Mouse (Mus musculus) forebrain, embryonic 10.5 days (tissue): ENCODE measurements around the gene Gatad2b. TPM values are rescaled to one million over a fixed set of nuclear protein-coding genes. Genes with fewer than 3 reads are reported as not detected.
A peak's percentile ranks its signal among the peaks of the same experiment; 100 is the strongest.
"Not testable (repeated sequence)": the region's sequence is repeated elsewhere in the genome, so short reads cannot be mapped to it uniquely, and the experiment has no call there.

ENCODE experiments used
- DNase-seq: peaks from one replicate; pipeline ENCODE4 v3.0.0-alpha.2; 2017; ENCODE audit warnings: low spot score; ENCODE audit errors: extremely low spot score
- H3K27ac ChIP-seq: fragments of 300-500 bp; sonication (generic); 2 replicates; pipeline ENCODE4 v1.5.1; 2016; ENCODE audit warnings: mild to moderate bottlenecking
- H3K27me3 ChIP-seq: fragments of 300-500 bp; sonication (generic); 2 replicates; pipeline ENCODE4 v1.6.1; 2016; ENCODE audit warnings: mild to moderate bottlenecking; ENCODE audit not compliant: poor library complexity, severe bottlenecking
- H3K36me3 ChIP-seq: fragments of 300-500 bp; sonication (generic); replicated peaks from 2 replicates; pipeline ENCODE4 v1.6.1; 2016; ENCODE audit warnings: mild to moderate bottlenecking, moderate library complexity
- H3K4me1 ChIP-seq: fragments of 300-500 bp; sonication (generic); 2 replicates; pipeline ENCODE4 v1.6.1; 2016
- H3K4me3 ChIP-seq: fragments of 300-500 bp; sonication (generic); 2 replicates; pipeline ENCODE4 v1.5.1; 2016; ENCODE audit warnings: mild to moderate bottlenecking, moderate library complexity
- H3K9me3 ChIP-seq: fragments of 300-500 bp; sonication (generic); 2 replicates; pipeline ENCODE4 v1.6.1; 2016; ENCODE audit warnings: mild to moderate bottlenecking, moderate library complexity
- WGBS: fragments of 180-500 bp; shearing (Covaris S2); methylation state at CpG from one replicate; pipeline ENCODE4 v1.1.7; 2016; 5-methylcytosine and 5-hydroxymethylcytosine counted together
- polyA plus RNA-seq: library from polyadenylated mRNA; unstranded; fragments of >200 nt; fragmentation: Nextera tagmentation; extraction: Ambion mirVana; gene quantifications from 2 replicates; pipeline ENCODE4 v1.2.1, GENCODE M21; 2016

Gatad2b gene
- polyA plus RNA-seq, 1 experiment from 2014 or later, result 12.4 TPM

- DNase-seq, result no peak
- peaks cover 15% of the 10 kb centered on the region for H3K4me1 ChIP-seq
- H3K27me3 ChIP-seq, result no peaks in the 10 kb centered on the region
- H3K9me3 ChIP-seq, result no peaks in the 10 kb centered on the region
- 95% methylated on average over 8 of the region's 8 CpGs for WGBS
- peaks cover 80% of the 10 kb centered on the region for H3K36me3 ChIP-seq
- H3K4me3 ChIP-seq, result no peak overlapping the region
- no peak overlapping the region for H3K27ac ChIP-seq
These were observed 22.2 kb upstream of the Gatad2b start for GRCm38 (mm10) chr3:90270784-90271183.

GRCm38 (mm10) chr3:90272170-90272569, 20.8 kb upstream of the Gatad2b start:
- no peak overlapping the region for H3K4me3 ChIP-seq
- no peaks in the 10 kb centered on the region for H3K27me3 ChIP-seq
- peaks cover 7% of the 10 kb centered on the region for H3K4me1 ChIP-seq
- peaks cover 94% of the 10 kb centered on the region for H3K36me3 ChIP-seq
- H3K9me3 ChIP-seq, result no peaks in the 10 kb centered on the region
- no peak overlapping the region for H3K27ac ChIP-seq
- 82% methylated on average over 9 of the region's 9 CpGs for WGBS
- DNase-seq, result no peak

- H3K36me3 ChIP-seq, result peaks cover 94% of the 10 kb centered on the region
- no peak for DNase-seq
- no peaks in the 10 kb centered on the region for H3K9me3 ChIP-seq
- no peak overlapping the region for H3K27ac ChIP-seq
- no peak overlapping the region for H3K4me3 ChIP-seq
- peaks cover 5% of the 10 kb centered on the region; the same call in 1 of the 2 replicates for H3K4me1 ChIP-seq
- no peaks in the 10 kb centered on the region for H3K27me3 ChIP-seq
- 94% methylated on average over 22 of the region's 22 CpGs for WGBS
These were observed 19.1 kb upstream of the Gatad2b start for GRCm38 (mm10) chr3:90273855-90274254.

- Histone ChIP-seq H3K9me3 (no peaks in the 10 kb centered on the region), H3K27ac (no peak overlapping the region), H3K36me3 (peaks cover 98% of the 10 kb centered on the region), H3K4me3 (no peak overlapping the region), H3K4me1 (peaks cover 5% of the 10 kb centered on the region; the same call in 1 of the 2 replicates), H3K27me3 (no peaks in the 10 kb centered on the region)
- 93% methylated on average over 11 of the region's 11 CpGs for WGBS
- no peak for DNase-seq
These were observed 17.7 kb upstream of the Gatad2b start for GRCm38 (mm10) chr3:90275286-90275685.

- H3K4me3 ChIP-seq, result no peak overlapping the region
- peaks cover 5% of the 10 kb centered on the region; the same call in 1 of the 2 replicates for H3K4me1 ChIP-seq
- WGBS, result 42% methylated on average over 16 of the region's 16 CpGs
- 0 out of 2 replicates have a peak overlapping the region, but pooled peaks have one; percentile 25 for H3K27ac ChIP-seq
- no peaks in the 10 kb centered on the region for H3K9me3 ChIP-seq
- no peak for DNase-seq
- H3K36me3 ChIP-seq, result peaks cover 94% of the 10 kb centered on the region
- no peaks in the 10 kb centered on the region for H3K27me3 ChIP-seq
These were observed 16.1 kb upstream of the Gatad2b start for GRCm38 (mm10) chr3:90276858-90277257.

GRCm38 (mm10) chr3:90277793-90278192, 15.2 kb upstream of the Gatad2b start:
- peaks cover 85% of the 10 kb centered on the region for H3K36me3 ChIP-seq
- WGBS, result 95% methylated on average over 9 of the region's 9 CpGs
- H3K27ac ChIP-seq, result no peak overlapping the region
- no peak for DNase-seq
- no peaks in the 10 kb centered on the region for H3K9me3 ChIP-seq
- H3K4me3 ChIP-seq, result no peak overlapping the region
- no peaks in the 10 kb centered on the region for H3K27me3 ChIP-seq
- H3K4me1 ChIP-seq, result peaks cover 5% of the 10 kb centered on the region; the same call in 1 of the 2 replicates

GRCm38 (mm10) chr3:90278211-90278610, 14.8 kb upstream of the Gatad2b start:
- H3K27me3 ChIP-seq, result no peaks in the 10 kb centered on the region
- DNase-seq, result no peak
- no peak overlapping the region for H3K27ac ChIP-seq
- WGBS, result 95% methylated on average over 10 of the region's 10 CpGs
- peaks cover 5% of the 10 kb centered on the region; the same call in 1 of the 2 replicates for H3K4me1 ChIP-seq
- H3K4me3 ChIP-seq, result no peak overlapping the region
- no peaks in the 10 kb centered on the region for H3K9me3 ChIP-seq
- peaks cover 82% of the 10 kb centered on the region for H3K36me3 ChIP-seq

- peaks cover 72% of the 10 kb centered on the region for H3K36me3 ChIP-seq
- H3K4me3 ChIP-seq, result no peak overlapping the region
- peaks cover 5% of the 10 kb centered on the region; the same call in 1 of the 2 replicates for H3K4me1 ChIP-seq
- no peak overlapping the region for H3K27ac ChIP-seq
- no peak for DNase-seq
- H3K27me3 ChIP-seq, result no peaks in the 10 kb centered on the region
- no peaks in the 10 kb centered on the region for H3K9me3 ChIP-seq
- WGBS, result 89% methylated on average over 9 of the region's 9 CpGs
These were observed 13.8 kb upstream of the Gatad2b start for GRCm38 (mm10) chr3:90279216-90279615.

- Histone ChIP-seq H3K4me3 (no peak overlapping the region), H3K27ac (no peak overlapping the region), H3K9me3 (no peaks in the 10 kb centered on the region), H3K27me3 (no peaks in the 10 kb centered on the region), H3K4me1 (peaks cover 5% of the 10 kb centered on the region; the same call in 1 of the 2 replicates), H3K36me3 (peaks cover 67% of the 10 kb centered on the region)
- no peak for DNase-seq
- WGBS, result 93% methylated on average over 7 of the region's 7 CpGs
These were observed 13.2 kb upstream of the Gatad2b start for GRCm38 (mm10) chr3:90279743-90280142.

- no peak for DNase-seq
- no peak overlapping the region for H3K27ac ChIP-seq
- WGBS, result 88% methylated on average over 9 of the region's 9 CpGs
- H3K9me3 ChIP-seq, result no peaks in the 10 kb centered on the region
- H3K27me3 ChIP-seq, result no peaks in the 10 kb centered on the region
- peaks cover 58% of the 10 kb centered on the region for H3K36me3 ChIP-seq
- no peak overlapping the region for H3K4me3 ChIP-seq
- H3K4me1 ChIP-seq, result peaks cover 5% of the 10 kb centered on the region; the same call in 1 of the 2 replicates
These were observed 12.3 kb upstream of the Gatad2b start for GRCm38 (mm10) chr3:90280708-90281107.

- 94% methylated on average over 2 of the region's 2 CpGs for WGBS
- no peaks in the 10 kb centered on the region for H3K4me1 ChIP-seq
- peaks cover 23% of the 10 kb centered on the region for H3K36me3 ChIP-seq
- H3K4me3 ChIP-seq, result no peak overlapping the region
- no peaks in the 10 kb centered on the region for H3K27me3 ChIP-seq
- H3K9me3 ChIP-seq, result no peaks in the 10 kb centered on the region
- no peak for DNase-seq
- no peak overlapping the region for H3K27ac ChIP-seq
These were observed 8.8 kb upstream of the Gatad2b start for GRCm38 (mm10) chr3:90284150-90284549.

- not testable (repeated sequence) for H3K27ac ChIP-seq, H3K36me3 ChIP-seq, H3K9me3 ChIP-seq, H3K27me3 ChIP-seq, DNase-seq, H3K4me3 ChIP-seq
- 68% methylated on average over 3 of the region's 3 CpGs for WGBS
- peaks cover 13% of the 10 kb centered on the region for H3K4me1 ChIP-seq
These were observed 3.6 kb upstream of the Gatad2b start for GRCm38 (mm10) chr3:90289403-90289802.

GRCm38 (mm10) chr3:90290602-90291001, 2.4 kb upstream of the Gatad2b start:
- Histone ChIP-seq H3K27ac (no peak overlapping the region), H3K27me3 (no peaks in the 10 kb centered on the region), H3K4me3 (no peak overlapping the region), H3K36me3 (peaks cover 8% of the 10 kb centered on the region), H3K4me1 (peaks cover 21% of the 10 kb centered on the region), H3K9me3 (no peaks in the 10 kb centered on the region)
- 86% methylated on average over 1 of the region's 1 CpGs for WGBS
- DNase-seq, result no peak

- no peak for DNase-seq
- no peaks in the 10 kb centered on the region for H3K9me3 ChIP-seq
- H3K36me3 ChIP-seq, result peaks cover 21% of the 10 kb centered on the region
- 42% methylated on average over 2 of the region's 2 CpGs for WGBS
- peak overlapping the region; percentile 93 for H3K27ac ChIP-seq
- peak overlapping the region; percentile 86 for H3K4me3 ChIP-seq
- H3K27me3 ChIP-seq, result no peaks in the 10 kb centered on the region
- peaks cover 21% of the 10 kb centered on the region for H3K4me1 ChIP-seq
These were observed 1.0 kb upstream of the Gatad2b start for GRCm38 (mm10) chr3:90291982-90292344.
